Mouse (Mus musculus) hindbrain, embryonic 10.5 days (tissue): ENCODE data around the gene Vmn2r30. TPM values are rescaled to one million over a fixed set of nuclear protein-coding genes. Genes with fewer than 3 reads are reported as not detected.
"Not testable (repeated sequence)": the region's sequence is repeated elsewhere in the genome, so short reads cannot be mapped to it uniquely, and the experiment has no call there.

Source experiments
- DNase-seq: peaks from one replicate; pipeline ENCODE4 v3.0.0-alpha.2; 2017; ENCODE audit warnings: low spot score
- H3K27ac ChIP-seq: fragments of 300-500 bp; sonication (generic); 2 replicates; pipeline ENCODE4 v1.5.1; 2016; ENCODE audit warnings: mild to moderate bottlenecking, moderate library complexity
- H3K27me3 ChIP-seq: fragments of 300-500 bp; sonication (generic); 2 replicates; pipeline ENCODE4 v1.6.1; 2016; ENCODE audit warnings: mild to moderate bottlenecking; ENCODE audit not compliant: poor library complexity, insufficient read depth, severe bottlenecking
- H3K36me3 ChIP-seq: fragments of 300-500 bp; sonication (generic); 2 replicates; pipeline ENCODE4 v1.6.1; 2016; ENCODE audit warnings: mild to moderate bottlenecking, moderate library complexity
- H3K4me1 ChIP-seq: fragments of 300-500 bp; sonication (generic); replicated peaks from 2 replicates; pipeline ENCODE4 v1.6.1; 2016; ENCODE audit warnings: mild to moderate bottlenecking
- H3K4me3 ChIP-seq: fragments of 300-500 bp; sonication (generic); 2 replicates; pipeline ENCODE4 v1.5.1; 2016; ENCODE audit warnings: mild to moderate bottlenecking, moderate library complexity
- H3K9me3 ChIP-seq: fragments of 300-500 bp; sonication (generic); 2 replicates; pipeline ENCODE4 v1.6.1; 2016; ENCODE audit warnings: mild to moderate bottlenecking, moderate library complexity
- WGBS: fragments of 180-500 bp; shearing (Covaris S2); methylation state at CpG from one replicate; pipeline ENCODE4 v1.1.7; 2016; 5-methylcytosine and 5-hydroxymethylcytosine counted together
- polyA plus RNA-seq: library from polyadenylated mRNA; unstranded; fragments of >200 nt; fragmentation: Nextera tagmentation; extraction: Ambion mirVana; gene quantifications from 2 replicates; pipeline ENCODE4 v1.2.1, GENCODE M21; 2016

Gene Vmn2r30
- not detected in 2 replicates for polyA plus RNA-seq

DNA sequence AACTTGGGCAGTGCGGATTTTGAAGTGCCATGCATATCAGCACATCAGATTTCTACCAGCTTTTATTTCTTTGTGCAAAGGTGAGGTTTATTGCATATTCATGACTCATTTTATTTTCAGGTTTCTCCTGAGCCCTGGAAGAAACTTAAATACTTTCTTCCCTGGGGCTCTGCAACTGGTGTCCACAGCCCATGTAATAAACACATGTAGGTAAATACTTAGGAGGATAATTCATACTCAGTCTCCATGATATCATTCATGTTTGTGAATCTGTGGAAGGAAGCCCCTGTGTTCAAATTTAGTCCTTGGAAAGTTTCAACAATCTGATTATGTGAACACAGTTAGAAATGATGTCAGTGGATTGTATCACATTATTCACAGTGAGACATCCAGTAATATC, at the start of gene Vmn2r30:
Vmn2r30 (minus strand) TSS at position 101 of the 400 bp plus-strand sequence.
- 45% methylated on average over 1 of the region's 1 CpGs for WGBS
- H3K9me3 ChIP-seq, H3K27me3 ChIP-seq, H3K27ac ChIP-seq, H3K4me3 ChIP-seq, H3K36me3 ChIP-seq, H3K4me1 ChIP-seq, DNase-seq: not testable (repeated sequence)

DNA sequence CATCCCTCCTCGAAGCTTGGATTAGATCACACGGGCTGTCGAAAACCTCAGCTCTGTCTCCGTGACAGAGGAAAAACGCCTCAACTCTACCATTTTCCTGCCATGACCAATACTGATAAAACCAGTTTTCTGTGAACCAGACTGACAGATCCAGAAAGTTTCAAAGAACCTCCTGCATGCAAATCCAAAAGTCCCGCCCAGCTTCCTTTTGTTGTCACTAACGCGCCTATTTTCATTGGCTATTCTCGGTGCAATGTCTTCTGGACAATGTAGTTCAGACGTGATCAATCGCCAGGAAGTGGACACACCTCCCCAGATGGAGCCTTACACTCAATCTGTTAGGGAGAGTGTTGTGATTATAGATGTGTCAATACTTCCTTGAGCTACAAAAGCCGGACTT, 37.0 kb upstream of the Vmn2r30 start, which contains the start of gene Gm45783:
Gm45783 (minus strand) TSS at position 143 of the 400 bp plus-strand sequence.
- not testable (repeated sequence) for H3K27me3 ChIP-seq, DNase-seq, H3K27ac ChIP-seq, H3K4me3 ChIP-seq, H3K9me3 ChIP-seq, H3K36me3 ChIP-seq, H3K4me1 ChIP-seq
- 48% methylated on average over 12 of the region's 12 CpGs for WGBS

DNA sequence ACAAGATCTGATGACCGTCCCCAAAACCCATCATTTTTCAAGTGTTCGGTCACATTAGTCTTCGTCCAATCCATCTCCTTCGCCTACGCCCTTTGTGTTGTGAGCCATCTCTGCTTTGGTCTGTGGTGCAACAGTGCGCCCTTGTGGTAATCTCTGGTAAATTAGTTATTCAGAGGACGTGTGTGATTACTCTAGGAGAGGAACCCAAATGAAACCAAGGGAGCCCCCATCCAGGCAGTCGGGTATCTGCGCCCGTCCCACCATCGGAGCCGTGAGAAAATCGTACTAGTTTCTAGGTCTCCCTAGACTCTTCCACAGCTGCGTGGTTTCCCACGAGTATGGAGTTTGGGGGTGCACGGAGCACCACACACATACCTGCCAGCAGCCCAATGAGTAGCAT, 41.8 kb downstream of the Vmn2r30 start:
- 86% methylated on average over 16 of the region's 16 CpGs for WGBS
- peak; percentile 24 for DNase-seq

DNA sequence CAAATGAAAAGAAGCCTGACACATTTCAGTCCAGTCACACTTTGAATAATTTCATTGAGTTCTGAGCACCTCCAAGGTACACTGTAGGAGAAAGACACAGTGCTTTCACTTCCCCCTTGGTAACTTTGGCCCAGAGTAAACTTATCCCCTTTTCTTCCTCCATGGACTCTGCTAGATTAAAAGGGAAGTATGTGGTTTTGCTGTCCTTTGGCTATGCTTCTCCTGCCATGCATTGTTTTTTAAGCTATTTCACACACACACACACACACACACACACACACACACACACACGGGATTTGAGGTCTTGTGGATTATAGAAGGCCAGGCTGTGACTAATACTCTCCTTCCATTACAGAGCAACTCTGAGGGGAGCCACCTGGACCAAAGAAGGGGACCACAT, 56.0 kb downstream of the Vmn2r30 start:
- Histone ChIP-seq H3K27ac (no peak overlapping the region), H3K9me3 (peaks cover 5% of the 10 kb centered on the region), H3K4me1 (no peaks in the 10 kb centered on the region), H3K36me3 (peaks cover 36% of the 10 kb centered on the region), H3K4me3 (no peak overlapping the region), H3K27me3 (no peaks in the 10 kb centered on the region)
- 55% methylated on average over 1 of the region's 1 CpGs for WGBS
- no peak for DNase-seq

More for the DNA sequence above, 41.8 kb downstream of the Vmn2r30 start:
- Histone ChIP-seq H3K36me3 (peaks cover 61% of the 10 kb centered on the region), H3K9me3 (peaks cover 17% of the 10 kb centered on the region), H3K4me1 (peaks cover 9% of the 10 kb centered on the region; the same call in 1 of the 2 replicates), H3K4me3 (no peak overlapping the region), H3K27ac (no peak overlapping the region), H3K27me3 (no peaks in the 10 kb centered on the region)

DNA sequence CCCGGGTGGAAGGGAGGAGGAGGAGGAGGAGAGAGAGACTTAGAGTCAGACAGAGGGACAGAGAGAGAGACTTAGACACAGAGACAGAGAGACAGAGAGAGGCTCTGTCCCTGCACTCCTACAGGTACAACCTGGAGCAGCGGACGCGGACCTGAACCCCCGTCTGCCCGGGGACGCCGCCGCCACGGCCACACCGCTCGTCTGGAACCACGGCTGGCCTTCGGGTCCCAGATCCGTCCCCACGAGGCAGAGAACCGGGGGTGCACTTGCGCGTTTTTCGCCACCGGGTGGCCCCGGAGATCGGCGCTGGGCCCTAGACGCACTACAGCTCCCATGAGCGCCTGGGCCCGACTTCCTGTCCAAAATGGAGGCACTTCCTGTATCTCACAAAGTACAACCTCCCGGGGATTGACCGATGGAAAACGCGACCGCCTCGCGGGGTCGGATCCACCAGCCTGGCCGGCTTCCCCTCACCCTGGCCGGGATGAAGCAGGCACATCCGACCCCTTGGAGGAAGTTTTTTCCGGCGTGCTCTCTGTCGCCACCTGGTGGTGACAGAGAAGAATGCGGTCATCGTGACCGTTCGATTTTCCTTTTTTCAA, 59.3 kb downstream of the Vmn2r30 start, which contains the start of gene Gm45844:
Gm45844 (minus strand) TSS at position 324 of the 602 bp plus-strand sequence.
- DNase-seq, result peak; percentile 74
- WGBS, result 45% methylated on average over 45 of the region's 45 CpGs
- H3K4me1 ChIP-seq, H3K27me3 ChIP-seq, H3K9me3 ChIP-seq: not testable (repeated sequence)
- Histone ChIP-seq H3K4me3 (peak within 1 kb of the TSS; percentile 43), H3K36me3 (peaks cover 10% of the 10 kb centered on the region), H3K27ac (peak within 1 kb of the TSS; percentile 57)

DNA sequence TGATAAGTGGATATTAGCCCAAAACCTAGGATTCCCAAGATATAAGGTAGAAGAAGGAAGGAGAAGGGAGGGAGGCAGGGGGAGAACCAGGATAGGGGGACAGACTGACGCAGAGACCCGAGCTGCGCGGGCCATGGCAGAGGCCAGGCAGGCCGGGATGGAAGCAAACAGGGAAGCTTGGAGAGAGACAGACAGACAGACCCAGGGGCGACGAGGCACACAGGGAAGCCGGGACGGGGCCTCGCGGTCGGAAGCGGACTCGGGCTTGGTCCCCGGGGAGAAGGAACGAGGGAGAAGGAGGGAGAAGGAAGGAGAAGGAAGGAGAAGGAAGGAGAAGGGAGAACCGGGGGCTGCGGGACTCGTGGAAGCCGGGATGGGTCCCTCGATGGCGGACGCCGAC, 59.9 kb downstream of the Vmn2r30 start:
- not testable (repeated sequence) for H3K36me3 ChIP-seq, H3K9me3 ChIP-seq, H3K4me1 ChIP-seq, H3K27me3 ChIP-seq
- Histone ChIP-seq H3K4me3 (peak overlapping the region; percentile 43), H3K27ac (peak overlapping the region; percentile 57; the same call in 1 of the 2 replicates)
- WGBS, result 57% methylated on average over 24 of the region's 24 CpGs
- peak; percentile 52 for DNase-seq

Other genes starting within 250 kb of the Vmn2r30 start
- 15.1 and 17.2 TPM in 2 replicates for gene Zfp954, start 216.1 kb downstream of the Vmn2r30 start, polyA plus RNA-seq
- gene Zfp773, start 200.9 kb downstream of the Vmn2r30 start, polyA plus RNA-seq, result 4.4 and 6.1 TPM in 2 replicates
- 2.8 and 3.3 TPM in 2 replicates for gene Zfp418, start 166.3 kb downstream of the Vmn2r30 start, polyA plus RNA-seq
- gene Zfp772, start 127.6 kb downstream of the Vmn2r30 start, polyA plus RNA-seq, result 9.1 and 9.2 TPM in 2 replicates
- gene Vmn2r29, start 90.3 kb downstream of the Vmn2r30 start, polyA plus RNA-seq, result 0.44 TPM in 1 of 2 replicates, not detected in the other
- gene Gm45844, start 59.3 kb downstream of the Vmn2r30 start, polyA plus RNA-seq, result 0.92 and 2.0 TPM in 2 replicates
- gene Clcn4, start 36.8 kb downstream of the Vmn2r30 start, polyA plus RNA-seq, result 44.7 and 54.2 TPM in 2 replicates
- gene Gm45783, start 37.0 kb upstream of the Vmn2r30 start, polyA plus RNA-seq, result not detected in 2 replicates
- gene Vmn2r31, start 62.1 kb upstream of the Vmn2r30 start, polyA plus RNA-seq, result not detected in 2 replicates
- gene Vmn2r32, start 142.4 kb upstream of the Vmn2r30 start, polyA plus RNA-seq, result not detected in 2 replicates
- gene Vmn2r33, start 229.2 kb upstream of the Vmn2r30 start, polyA plus RNA-seq, result not detected in 2 replicates